Mouse (Mus musculus): ENCODE measurements around the gene Chd9. TPM values are rescaled to one million over a fixed set of nuclear protein-coding genes. Genes with fewer than 3 reads are reported as not detected.

Gene Chd9
- polyA plus RNA-seq, 1 experiment from 2014 or later: 34.2 TPM

GRCm38 (mm10) chr8:90867911-90868310, 39.8 kb downstream of the Chd9 start:
- H3K4me1 ChIP-seq: peaks cover 37% of the 10 kb centered on the region
- WGBS: 94% methylated on average over 4 of the region's 4 CpGs
- H3K4me3 ChIP-seq: no peak overlapping the region
- H3K27ac ChIP-seq (replicated peaks): no peak overlapping the region
- DNase-seq (ENCODE audit: low spot score): no peak
- 0 out of 2 replicates have a peak, but pooled peaks cover 3% of the 10 kb centered on the region for H3K36me3 ChIP-seq (replicated peaks)
- peaks cover 24% of the 10 kb centered on the region for H3K27me3 ChIP-seq (replicated peaks; ENCODE audit: low read depth, poor library complexity, severe bottlenecking)
- H3K9me3 ChIP-seq: no peaks in the 10 kb centered on the region

GRCm38 (mm10) chr8:90868334-90868733, 40.2 kb downstream of the Chd9 start:
- 80% methylated on average over 4 of the region's 4 CpGs for WGBS
- Histone ChIP-seq H3K9me3 (no peaks in the 10 kb centered on the region), H3K36me3 (replicated peaks) (0 out of 2 replicates have a peak, but pooled peaks cover 3% of the 10 kb centered on the region), H3K4me3 (no peak overlapping the region), H3K4me1 (peaks cover 40% of the 10 kb centered on the region), H3K27ac (replicated peaks) (no peak overlapping the region), H3K27me3 (replicated peaks; ENCODE audit: low read depth, poor library complexity, severe bottlenecking) (peaks cover 24% of the 10 kb centered on the region)
- no peak for DNase-seq (ENCODE audit: low spot score)

GRCm38 (mm10) chr8:90869071-90869919, 41.1 kb downstream of the Chd9 start:
- H3K27me3 ChIP-seq (replicated peaks; ENCODE audit: low read depth, poor library complexity, severe bottlenecking): peaks cover 27% of the 10 kb centered on the region
- peak overlapping the region; percentile 63 for H3K27ac ChIP-seq (replicated peaks)
- 0 out of 2 replicates have a peak, but pooled peaks cover 3% of the 10 kb centered on the region for H3K36me3 ChIP-seq (replicated peaks)
- 49% methylated on average over 18 of the region's 18 CpGs for WGBS
- DNase-seq (ENCODE audit: low spot score): peak; percentile 35
- peak overlapping the region; percentile 33 for H3K4me3 ChIP-seq
- H3K4me1 ChIP-seq: peaks cover 40% of the 10 kb centered on the region
- no peaks in the 10 kb centered on the region for H3K9me3 ChIP-seq

GRCm38 (mm10) chr8:90869920-90870777, 42.0 kb downstream of the Chd9 start:
- peak overlapping the region; percentile 33 for H3K4me3 ChIP-seq
- WGBS: 10% methylated on average over 22 of the region's 22 CpGs
- 0 out of 2 replicates have a peak, but pooled peaks cover 3% of the 10 kb centered on the region for H3K36me3 ChIP-seq (replicated peaks)
- H3K4me1 ChIP-seq: peaks cover 40% of the 10 kb centered on the region
- peaks cover 27% of the 10 kb centered on the region for H3K27me3 ChIP-seq (replicated peaks; ENCODE audit: low read depth, poor library complexity, severe bottlenecking)
- no peaks in the 10 kb centered on the region for H3K9me3 ChIP-seq
- peak overlapping the region; percentile 63 for H3K27ac ChIP-seq (replicated peaks)
- DNase-seq (ENCODE audit: low spot score): peak; percentile 47

GRCm38 (mm10) chr8:90871375-90872080, 43.4 kb downstream of the Chd9 start:
- no peak for DNase-seq (ENCODE audit: low spot score)
- Histone ChIP-seq H3K4me3 (no peak overlapping the region), H3K27me3 (replicated peaks; ENCODE audit: low read depth, poor library complexity, severe bottlenecking) (peaks cover 27% of the 10 kb centered on the region), H3K36me3 (replicated peaks) (0 out of 2 replicates have a peak, but pooled peaks cover 3% of the 10 kb centered on the region), H3K27ac (replicated peaks) (no peak overlapping the region), H3K9me3 (no peaks in the 10 kb centered on the region), H3K4me1 (peaks cover 50% of the 10 kb centered on the region)
- 79% methylated on average over 6 of the region's 6 CpGs for WGBS

- Histone ChIP-seq H3K36me3 (replicated peaks) (0 out of 2 replicates have a peak, but pooled peaks cover 3% of the 10 kb centered on the region), H3K4me3 (no peak overlapping the region), H3K27me3 (replicated peaks; ENCODE audit: low read depth, poor library complexity, severe bottlenecking) (peaks cover 18% of the 10 kb centered on the region; the same call in 1 of the 2 replicates), H3K4me1 (peaks cover 62% of the 10 kb centered on the region), H3K27ac (replicated peaks) (no peak overlapping the region; the same call in 1 of the 2 replicates), H3K9me3 (no peaks in the 10 kb centered on the region)
- no peak for DNase-seq (ENCODE audit: low spot score)
- WGBS: 76% methylated on average over 4 of the region's 4 CpGs
Observed at GRCm38 (mm10) chr8:90873051-90873450, 44.9 kb downstream of the Chd9 start.

GRCm38 (mm10) chr8:90876213-90876721, 48.1 kb downstream of the Chd9 start:
- Histone ChIP-seq H3K27me3 (replicated peaks; ENCODE audit: low read depth, poor library complexity, severe bottlenecking) (peaks cover 3% of the 10 kb centered on the region; the same call in 1 of the 2 replicates), H3K4me3 (peak overlapping the region; percentile 62), H3K9me3 (no peaks in the 10 kb centered on the region), H3K36me3 (replicated peaks) (0 out of 2 replicates have a peak, but pooled peaks cover 3% of the 10 kb centered on the region), H3K4me1 (peaks cover 40% of the 10 kb centered on the region), H3K27ac (replicated peaks) (peak overlapping the region; percentile 84)
- WGBS: 5% methylated on average over 12 of the region's 12 CpGs
- DNase-seq (ENCODE audit: low spot score): peak; percentile 38

- Histone ChIP-seq H3K27me3 (replicated peaks; ENCODE audit: low read depth, poor library complexity, severe bottlenecking) (0 out of 2 replicates have a peak, but pooled peaks cover 3% of the 10 kb centered on the region), H3K4me3 (peak overlapping the region; percentile 62), H3K36me3 (replicated peaks) (no peaks in the 10 kb centered on the region), H3K4me1 (peaks cover 35% of the 10 kb centered on the region), H3K27ac (replicated peaks) (peak overlapping the region; percentile 84), H3K9me3 (no peaks in the 10 kb centered on the region)
- WGBS: 2% methylated on average over 24 of the region's 24 CpGs
- DNase-seq (ENCODE audit: low spot score): peak; percentile 67
Observed at GRCm38 (mm10) chr8:90876722-90877429, 48.7 kb downstream of the Chd9 start.

- no peaks in the 10 kb centered on the region for H3K9me3 ChIP-seq
- H3K27ac ChIP-seq (replicated peaks): peak overlapping the region; percentile 84
- peaks cover 35% of the 10 kb centered on the region for H3K4me1 ChIP-seq
- DNase-seq (ENCODE audit: low spot score): no peak
- H3K36me3 ChIP-seq (replicated peaks): no peaks in the 10 kb centered on the region
- WGBS: 3% methylated on average over 11 of the region's 11 CpGs
- peak overlapping the region; percentile 62 for H3K4me3 ChIP-seq
- H3K27me3 ChIP-seq (replicated peaks; ENCODE audit: low read depth, poor library complexity, severe bottlenecking): 0 out of 2 replicates have a peak, but pooled peaks cover 3% of the 10 kb centered on the region
Observed at GRCm38 (mm10) chr8:90877430-90877975, 49.4 kb downstream of the Chd9 start.

GRCm38 (mm10) chr8:90878551-90878950, 50.4 kb downstream of the Chd9 start:
- 0 out of 2 replicates have a peak, but pooled peaks cover 3% of the 10 kb centered on the region for H3K27me3 ChIP-seq (replicated peaks; ENCODE audit: low read depth, poor library complexity, severe bottlenecking)
- WGBS: 66% methylated on average over 6 of the region's 6 CpGs

GRCm38 (mm10) chr8:90880041-90880440, 51.9 kb downstream of the Chd9 start:
- DNase-seq (ENCODE audit: low spot score): no peak
- H3K27ac ChIP-seq (replicated peaks): no peak overlapping the region; the same call in 1 of the 2 replicates
- no peak overlapping the region for H3K4me3 ChIP-seq
- peaks cover under 1% of the 10 kb centered on the region; the same call in 1 of the 2 replicates for H3K27me3 ChIP-seq (replicated peaks; ENCODE audit: low read depth, poor library complexity, severe bottlenecking)
- peaks cover 30% of the 10 kb centered on the region for H3K4me1 ChIP-seq
- H3K36me3 ChIP-seq (replicated peaks): no peaks in the 10 kb centered on the region
- 77% methylated on average over 4 of the region's 4 CpGs for whole genome bisulfite sequencing
- H3K9me3 ChIP-seq: no peaks in the 10 kb centered on the region

More at GRCm38 (mm10) chr8:90878551-90878950, 50.4 kb downstream of the Chd9 start:
- H3K4me3 ChIP-seq: no peak overlapping the region
- no peak overlapping the region for H3K27ac ChIP-seq (replicated peaks)
- H3K4me1 ChIP-seq: peaks cover 30% of the 10 kb centered on the region
- DNase-seq (ENCODE audit: low spot score): no peak
- H3K9me3 ChIP-seq: no peaks in the 10 kb centered on the region
- no peaks in the 10 kb centered on the region for H3K36me3 ChIP-seq (replicated peaks)
